ENCODE assay signal across 11 mouse cellular contexts in the genomic region with DNA sequence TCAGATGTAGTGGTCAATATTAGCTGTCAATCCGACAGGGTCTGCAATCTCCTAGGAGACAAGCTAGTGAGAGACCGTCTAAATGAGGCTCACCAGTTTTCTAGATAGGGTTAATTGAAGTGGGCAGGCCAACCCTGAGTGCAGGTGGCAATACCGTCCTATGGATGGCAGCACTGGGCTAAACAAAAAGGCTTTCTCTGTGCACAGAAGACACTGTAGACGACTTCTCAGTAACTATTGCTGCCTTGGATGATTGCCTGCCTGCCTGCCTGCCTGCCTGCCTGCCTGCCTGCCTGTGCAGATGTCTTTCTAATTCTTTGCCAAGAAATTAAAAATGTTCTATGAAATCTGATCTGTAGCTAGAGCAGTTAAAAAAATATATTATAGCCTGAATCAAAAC. TPM values are rescaled to one million over a fixed set of nuclear protein-coding genes. Genes with fewer than 3 reads are reported as not detected.
DNase-seq lines count a peak whose midpoint lies in the region; ATAC-seq and TF ChIP-seq lines count a peak whose summit lies in the region.
"Had no signal": no experiment of that assay in that cellular context is flagged by ENCODE, and none has a peak within 500 bp of the region (broad histone marks: within the 10 kb centered on the region; RNA-seq: fewer than 3 reads in every experiment).

No protein-coding gene starts in this region.

- no peak overlapping the region for H3K27ac ChIP-seq in lung, embryonic 14.5 days (ENCODE audit: low read depth)
- no peak overlapping the region for H3K27ac ChIP-seq in kidney, embryonic 15.5 days
- H3K27ac ChIP-seq: embryonic facial prominence, embryonic 13.5 days; limb, embryonic 15.5 days had no signal

- H3K4me1 ChIP-seq in lung, embryonic 14.5 days (ENCODE audit: insufficient read depth), result no peaks in the 10 kb centered on the region
- H3K4me1 ChIP-seq in kidney, embryonic 15.5 days, result no peaks in the 10 kb centered on the region
- H3K4me1 ChIP-seq: limb, embryonic 15.5 days had no signal

- peak; percentile 68 to 77 for DNase-seq in cerebellum, postnatal 14 days
- no peak for DNase-seq in cerebellum, adult 8-10 months
- peak; percentile 51 for DNase-seq in lung, embryonic 14.5 days
- no peak for DNase-seq in lung, postnatal 25 days (ENCODE audit: low spot score)
- peak; percentile 20 for DNase-seq in c-Kit-positive CD71-positive TER-119-negative erythroid progenitor cells, embryonic 14.5 days (ENCODE audit: low read depth)
- peak; percentile 23 for DNase-seq in mesoderm, embryonic 11.5 days (ENCODE audit: low read depth, low spot score)
- no peak for DNase-seq in gastrocnemius, postnatal 4 days (ENCODE audit: low spot score in 2 of 2)
- DNase-seq: gastrocnemius, postnatal 14 days had no signal

- no peak overlapping the region for H3K4me2 ChIP-seq in lung, embryonic 14.5 days
- H3K4me2 ChIP-seq in kidney, embryonic 15.5 days, result no peak overlapping the region
- H3K4me2 ChIP-seq: embryonic facial prominence, embryonic 13.5 days; limb, embryonic 15.5 days had no signal

- TF ChIP-seq CTCF in lung, embryonic 14.5 days (IDR thresholded peaks at IDR 0.05; ENCODE audit: low read depth), result peak; percentile 19; the same call in 1 of the 2 replicates

- no peak overlapping the region for H3K4me3 ChIP-seq in lung, embryonic 14.5 days (ENCODE audit: low read depth, low read length)
- no peak overlapping the region for H3K4me3 ChIP-seq in kidney, embryonic 15.5 days (replicated peaks)
- H3K4me3 ChIP-seq: embryonic facial prominence, embryonic 13.5 days; limb, embryonic 15.5 days had no signal

- H3K36me3 ChIP-seq in lung, embryonic 14.5 days (ENCODE audit: insufficient read depth), result no peaks in the 10 kb centered on the region
- H3K36me3 ChIP-seq in kidney, embryonic 15.5 days, result no peaks in the 10 kb centered on the region
- H3K36me3 ChIP-seq: embryonic facial prominence, embryonic 13.5 days; limb, embryonic 15.5 days had no signal

- no peaks in the 10 kb centered on the region for H3K9me3 ChIP-seq in lung, embryonic 14.5 days (ENCODE audit: low read depth, low read length)
- H3K9me3 ChIP-seq in kidney, embryonic 15.5 days (replicated peaks), result no peaks in the 10 kb centered on the region
- H3K9me3 ChIP-seq: embryonic facial prominence, embryonic 13.5 days; limb, embryonic 15.5 days had no signal

- no peaks in the 10 kb centered on the region for H3K27me3 ChIP-seq in lung, embryonic 14.5 days (ENCODE audit: insufficient read depth, low read length)
- no peaks in the 10 kb centered on the region for H3K27me3 ChIP-seq in kidney, embryonic 15.5 days
- H3K27me3 ChIP-seq: embryonic facial prominence, embryonic 13.5 days; limb, embryonic 15.5 days had no signal

- H3K9ac ChIP-seq in lung, embryonic 14.5 days, result no peak overlapping the region
- H3K9ac ChIP-seq in kidney, embryonic 15.5 days, result no peak overlapping the region
- H3K9ac ChIP-seq: embryonic facial prominence, embryonic 13.5 days; limb, embryonic 15.5 days had no signal

- ATAC-seq in lung, embryonic 14.5 days (ENCODE audit: insufficient read depth), result no peak
- ATAC-seq in kidney, embryonic 15.5 days (replicated peaks; ENCODE audit: low FRiP score), result no peak

- 40% methylated on average over 4 of the region's 4 CpGs for WGBS in lung, embryonic 14.5 days
- 50% methylated on average over 4 of the region's 4 CpGs for WGBS in kidney, embryonic 15.5 days

RNA-seq across cellular contexts. Expression of a gene that starts 1.9 kb away (rescaled TPM):
- not detected in 2 replicates for polyA plus RNA-seq in lung, embryonic 14.5 days (2014; fragmentation: Nextera tagmentation; extraction: Ambion mirVana)
- total RNA-seq in gastrocnemius, postnatal 4 days (2021), result not detected
- polyA plus RNA-seq in kidney, embryonic 15.5 days (2015; fragmentation: Nextera tagmentation; extraction: Ambion mirVana), result 0.06 and 0.19 TPM in 2 replicates
- total RNA-seq: gastrocnemius, postnatal 14 days had no signal

Comparison
In these comparisons a context has a peak if more than half of its experiments do, and no peak if none do; other contexts are left out.
1. DNase-seq: peak in cerebellum, postnatal 14 days (2 of 2), lung, embryonic 14.5 days (single experiment), c-Kit-positive CD71-positive TER-119-negative erythroid progenitor cells, embryonic 14.5 days (single experiment) and mesoderm, embryonic 11.5 days (single experiment); none in cerebellum, adult 8-10 months (single experiment), lung, postnatal 25 days (single experiment) and gastrocnemius, postnatal 4 days (0 of 2).